Mouse (Mus musculus) limb, embryonic 10.5 days (tissue): ENCODE results near the gene Rd3. TPM values are rescaled to one million over a fixed set of nuclear protein-coding genes. Genes with fewer than 3 reads are reported as not detected.

Source experiments
- DNase-seq: peaks from one replicate; pipeline ENCODE4 v3.0.0-alpha.2; 2017; ENCODE audit warnings: low spot score
- H3K27ac ChIP-seq: fragments of 300-500 bp; sonication (generic); 2 replicates; pipeline ENCODE4 v1.5.1; 2016; ENCODE audit warnings: mild to moderate bottlenecking
- H3K27me3 ChIP-seq: fragments of 300-500 bp; sonication (generic); 2 replicates; pipeline ENCODE4 v1.6.1; 2016; ENCODE audit warnings: low read depth, mild to moderate bottlenecking; ENCODE audit not compliant: poor library complexity, severe bottlenecking
- H3K36me3 ChIP-seq: fragments of 300-500 bp; sonication (generic); 2 replicates; pipeline ENCODE4 v1.6.1; 2016; ENCODE audit warnings: mild to moderate bottlenecking, moderate library complexity
- H3K4me1 ChIP-seq: fragments of 300-500 bp; sonication (generic); 2 replicates; pipeline ENCODE4 v1.6.1; 2016
- H3K4me3 ChIP-seq: fragments of 300-500 bp; sonication (generic); 2 replicates; pipeline ENCODE4 v1.5.1; 2016; ENCODE audit warnings: mild to moderate bottlenecking, moderate library complexity
- H3K9me3 ChIP-seq: fragments of 300-500 bp; sonication (generic); replicated peaks from 2 replicates; pipeline ENCODE4 v1.6.1; 2016; ENCODE audit warnings: mild to moderate bottlenecking
- WGBS: fragments of 180-500 bp; shearing (Covaris S2); methylation state at CpG from one replicate; pipeline ENCODE4 v1.1.7; 2016; 5-methylcytosine and 5-hydroxymethylcytosine counted together
- polyA plus RNA-seq: library from polyadenylated mRNA; unstranded; fragments of >200 nt; fragmentation: Nextera tagmentation; extraction: Ambion mirVana; gene quantifications from 2 replicates; pipeline ENCODE4 v1.2.1, GENCODE M21; 2016

Rd3 gene
- 0.06 TPM in 1 of 2 replicates, not detected in the other for polyA plus RNA-seq

- H3K27ac ChIP-seq = no peak within 1 kb of the TSS
- H3K27me3 ChIP-seq = no peaks in the 10 kb centered on the region
- WGBS = 49% methylated on average over 5 of the region's 5 CpGs
- no peak within 1 kb of the TSS for H3K4me3 ChIP-seq
- no peak for DNase-seq
- no peaks in the 10 kb centered on the region for H3K36me3 ChIP-seq
- H3K9me3 ChIP-seq = no peaks in the 10 kb centered on the region
- peaks cover 16% of the 10 kb centered on the region for H3K4me1 ChIP-seq
Measured at GRCm38 (mm10) chr1:191977187-191977586, at the start of gene Rd3. TSS of gene Rd3 (plus strand) at chr1:191977370.

- Histone ChIP-seq H3K27ac (no peak overlapping the region; the same call in 1 of the 2 replicates), H3K27me3 (peaks cover 9% of the 10 kb centered on the region; the same call in 1 of the 2 replicates), H3K4me3 (no peak overlapping the region), H3K4me1 (peaks cover 35% of the 10 kb centered on the region), H3K9me3 (no peaks in the 10 kb centered on the region), H3K36me3 (no peaks in the 10 kb centered on the region)
- no peak for DNase-seq
- 81% methylated on average over 7 of the region's 7 CpGs for WGBS
Measured at GRCm38 (mm10) chr1:191928345-191928744, 48.8 kb upstream of the Rd3 start.

- peaks cover 10% of the 10 kb centered on the region; the same call in 1 of the 2 replicates for H3K27me3 ChIP-seq
- WGBS = 66% methylated on average over 8 of the region's 8 CpGs
- H3K36me3 ChIP-seq = no peaks in the 10 kb centered on the region
- peak overlapping the region; percentile 42; the same call in 1 of the 2 replicates for H3K27ac ChIP-seq
- no peak overlapping the region for H3K4me3 ChIP-seq
- no peaks in the 10 kb centered on the region for H3K9me3 ChIP-seq
- no peak for DNase-seq
- peaks cover 35% of the 10 kb centered on the region for H3K4me1 ChIP-seq
Measured at GRCm38 (mm10) chr1:191929065-191929464, 48.1 kb upstream of the Rd3 start.

- WGBS = 76% methylated on average over 12 of the region's 12 CpGs
Measured at GRCm38 (mm10) chr1:191929897-191930524, 47.2 kb upstream of the Rd3 start.

GRCm38 (mm10) chr1:191930525-191931105 lies 46.6 kb upstream of the Rd3 start:
- 83% methylated on average over 3 of the region's 3 CpGs for WGBS
- H3K27ac ChIP-seq = no peak overlapping the region
- H3K4me3 ChIP-seq = no peak overlapping the region
- H3K9me3 ChIP-seq = no peaks in the 10 kb centered on the region
- H3K27me3 ChIP-seq = peaks cover 10% of the 10 kb centered on the region; the same call in 1 of the 2 replicates
- no peak for DNase-seq
- no peaks in the 10 kb centered on the region for H3K36me3 ChIP-seq
- peaks cover 35% of the 10 kb centered on the region for H3K4me1 ChIP-seq

More at GRCm38 (mm10) chr1:191929897-191930524, 47.2 kb upstream of the Rd3 start:
- H3K27me3 ChIP-seq = peaks cover 10% of the 10 kb centered on the region; the same call in 1 of the 2 replicates
- DNase-seq = no peak
- H3K4me1 ChIP-seq = peaks cover 35% of the 10 kb centered on the region
- H3K36me3 ChIP-seq = no peaks in the 10 kb centered on the region
- no peaks in the 10 kb centered on the region for H3K9me3 ChIP-seq
- no peak overlapping the region for H3K4me3 ChIP-seq
- no peak overlapping the region for H3K27ac ChIP-seq

- 59% methylated on average over 8 of the region's 8 CpGs for WGBS
- H3K27me3 ChIP-seq = peaks cover 10% of the 10 kb centered on the region; the same call in 1 of the 2 replicates
- H3K4me1 ChIP-seq = peaks cover 25% of the 10 kb centered on the region
- H3K27ac ChIP-seq = no peak overlapping the region
- H3K36me3 ChIP-seq = no peaks in the 10 kb centered on the region
- no peak overlapping the region for H3K4me3 ChIP-seq
- no peaks in the 10 kb centered on the region for H3K9me3 ChIP-seq
- no peak for DNase-seq
Measured at GRCm38 (mm10) chr1:191932286-191932985, 44.7 kb upstream of the Rd3 start.

GRCm38 (mm10) chr1:191932986-191933632 lies 44.1 kb upstream of the Rd3 start:
- no peak overlapping the region for H3K27ac ChIP-seq
- H3K36me3 ChIP-seq = no peaks in the 10 kb centered on the region
- no peak for DNase-seq
- 83% methylated on average over 4 of the region's 4 CpGs for WGBS
- H3K9me3 ChIP-seq = no peaks in the 10 kb centered on the region
- H3K4me1 ChIP-seq = peaks cover 22% of the 10 kb centered on the region
- no peak overlapping the region for H3K4me3 ChIP-seq
- H3K27me3 ChIP-seq = peaks cover 10% of the 10 kb centered on the region; the same call in 1 of the 2 replicates

- 0 out of 2 replicates have a peak, but pooled peaks cover 4% of the 10 kb centered on the region for H3K4me1 ChIP-seq
- H3K27me3 ChIP-seq = no peaks in the 10 kb centered on the region
- no peaks in the 10 kb centered on the region for H3K9me3 ChIP-seq
- no peak overlapping the region for H3K4me3 ChIP-seq
- no peaks in the 10 kb centered on the region for H3K36me3 ChIP-seq
- DNase-seq = no peak
- WGBS = 85% methylated on average over 6 of the region's 6 CpGs
- no peak overlapping the region for H3K27ac ChIP-seq
Measured at GRCm38 (mm10) chr1:191943638-191944037, 33.5 kb upstream of the Rd3 start.

- Histone ChIP-seq H3K36me3 (no peaks in the 10 kb centered on the region), H3K27ac (no peak overlapping the region), H3K4me3 (no peak overlapping the region), H3K27me3 (no peaks in the 10 kb centered on the region), H3K4me1 (0 out of 2 replicates have a peak, but pooled peaks cover 4% of the 10 kb centered on the region), H3K9me3 (no peaks in the 10 kb centered on the region)
- DNase-seq = no peak
- 95% methylated on average over 8 of the region's 8 CpGs for WGBS
Measured at GRCm38 (mm10) chr1:191945341-191945740, 31.8 kb upstream of the Rd3 start.

GRCm38 (mm10) chr1:191945756-191946155 lies 31.4 kb upstream of the Rd3 start:
- H3K4me1 ChIP-seq = 0 out of 2 replicates have a peak, but pooled peaks cover 4% of the 10 kb centered on the region
- no peaks in the 10 kb centered on the region for H3K36me3 ChIP-seq
- no peak overlapping the region for H3K27ac ChIP-seq
- no peak for DNase-seq
- 76% methylated on average over 5 of the region's 5 CpGs for WGBS
- H3K27me3 ChIP-seq = no peaks in the 10 kb centered on the region
- no peaks in the 10 kb centered on the region for H3K9me3 ChIP-seq
- no peak overlapping the region for H3K4me3 ChIP-seq

GRCm38 (mm10) chr1:191946261-191946660 lies 30.9 kb upstream of the Rd3 start:
- H3K4me3 ChIP-seq = no peak overlapping the region
- no peak overlapping the region for H3K27ac ChIP-seq
- H3K4me1 ChIP-seq = 0 out of 2 replicates have a peak, but pooled peaks cover 4% of the 10 kb centered on the region
- H3K36me3 ChIP-seq = no peaks in the 10 kb centered on the region
- no peaks in the 10 kb centered on the region for H3K9me3 ChIP-seq
- no peak for DNase-seq
- WGBS = 81% methylated on average over 7 of the region's 7 CpGs
- no peaks in the 10 kb centered on the region for H3K27me3 ChIP-seq

GRCm38 (mm10) chr1:191946835-191947234 lies 30.3 kb upstream of the Rd3 start:
- Histone ChIP-seq H3K27ac (no peak overlapping the region), H3K36me3 (no peaks in the 10 kb centered on the region), H3K4me1 (0 out of 2 replicates have a peak, but pooled peaks cover 4% of the 10 kb centered on the region), H3K27me3 (no peaks in the 10 kb centered on the region), H3K9me3 (no peaks in the 10 kb centered on the region), H3K4me3 (no peak overlapping the region)
- DNase-seq = no peak
- 91% methylated on average over 2 of the region's 2 CpGs for WGBS
